Mouse (Mus musculus): Measurements from ENCODE around the gene C2cd3. TPM values are rescaled to one million over a fixed set of nuclear protein-coding genes. Genes with fewer than 3 reads are reported as not detected.

C2cd3 gene
- polyA plus RNA-seq, 1 experiment, result 6.0 TPM

DNA sequence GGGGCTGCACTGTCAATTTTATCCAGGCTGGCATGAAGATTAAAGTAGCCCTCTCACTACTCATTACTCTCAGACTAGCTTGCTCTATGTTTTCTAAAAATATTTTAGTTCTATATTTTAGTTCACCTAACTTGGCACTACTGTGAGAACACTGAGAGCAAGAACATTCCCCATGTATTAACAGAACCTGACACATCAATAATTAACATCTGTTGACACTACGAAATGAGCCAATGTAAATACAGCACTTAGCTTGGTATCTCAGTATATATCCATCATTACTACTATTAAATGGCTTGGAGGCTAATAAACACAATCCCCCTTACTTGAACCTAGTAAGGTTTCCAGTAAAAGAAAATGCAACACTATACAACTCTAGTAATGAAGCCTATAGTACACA, 15.3 kb upstream of the C2cd3 start:
- H3K27me3 ChIP-seq (ENCODE audit: control insufficient read depth, insufficient read depth, insufficient read length), result no peaks in the 10 kb centered on the region
- H3K36me3 ChIP-seq (ENCODE audit: control insufficient read depth, insufficient read depth), result peaks cover 5% of the 10 kb centered on the region
- H3K4me2 ChIP-seq (ENCODE audit: low read depth), result no peak overlapping the region
- H3ac ChIP-seq (ENCODE audit: control insufficient read depth, insufficient read length), result no peak overlapping the region
- H3K4me3 ChIP-seq, result no peak overlapping the region
- no peak for TF ChIP-seq POLR2AphosphoS2 (IDR thresholded peaks at IDR 0.05; ENCODE audit: insufficient read length, low read depth)
- no peak for TF ChIP-seq TCF12 (IDR thresholded peaks at IDR 0.05; ENCODE audit: insufficient read depth, poor library complexity, severe bottlenecking)
- no peak for TF ChIP-seq SRF (IDR thresholded peaks at IDR 0.05; ENCODE audit: control insufficient read depth, insufficient read length, low read depth)
- no peak for TF ChIP-seq MYOG (IDR thresholded peaks at IDR 0.05; ENCODE audit: control insufficient read depth in 1 of 3, insufficient read depth in 1 of 3, insufficient read length in 2 of 3, low read depth in 2 of 3)
- no peak for TF ChIP-seq CEBPB (IDR thresholded peaks at IDR 0.05; ENCODE audit: insufficient read depth, poor library complexity, severe bottlenecking)
- TF ChIP-seq E2F4 (IDR thresholded peaks at IDR 0.05; ENCODE audit: insufficient read depth), result no peak
- TF ChIP-seq TCF3 (IDR thresholded peaks at IDR 0.05; ENCODE audit: insufficient read length, low read depth), result no peak
- TF ChIP-seq POLR2A (IDR thresholded peaks at IDR 0.05; ENCODE audit: insufficient read length, low read depth), result no peak
- no peak for TF ChIP-seq USF1 (IDR thresholded peaks at IDR 0.05; ENCODE audit: low read depth)
- TF ChIP-seq MAX (IDR thresholded peaks at IDR 0.05; ENCODE audit: low read depth), result no peak
- TF ChIP-seq REST (IDR thresholded peaks at IDR 0.05; ENCODE audit: insufficient read depth, insufficient read length), result no peak
- TF ChIP-seq MYOD1 (IDR thresholded peaks at IDR 0.05; ENCODE audit: control insufficient read depth in 1 of 3, insufficient read length in 2 of 3, low read depth in 2 of 3), result no peak
- peaks cover 10% of the 10 kb centered on the region for H3K79me2 ChIP-seq (ENCODE audit: control insufficient read depth, insufficient read depth)

GRCm38 (mm10) chr7:100357856-100358255, 14.2 kb upstream of the C2cd3 start:
- no peak overlapping the region for H3K4me2 ChIP-seq (ENCODE audit: low read depth)
- TF ChIP-seq CEBPB (IDR thresholded peaks at IDR 0.05; ENCODE audit: insufficient read depth, poor library complexity, severe bottlenecking) (no peak), POLR2AphosphoS2 (IDR thresholded peaks at IDR 0.05; ENCODE audit: insufficient read length, low read depth) (no peak), USF1 (IDR thresholded peaks at IDR 0.05; ENCODE audit: low read depth) (no peak), TCF12 (IDR thresholded peaks at IDR 0.05; ENCODE audit: insufficient read depth, poor library complexity, severe bottlenecking) (no peak), SRF (IDR thresholded peaks at IDR 0.05; ENCODE audit: control insufficient read depth, insufficient read length, low read depth) (no peak), MYOD1 (IDR thresholded peaks at IDR 0.05; ENCODE audit: control insufficient read depth in 1 of 3, insufficient read length in 2 of 3, low read depth in 2 of 3) (no peak), REST (IDR thresholded peaks at IDR 0.05; ENCODE audit: insufficient read depth, insufficient read length) (no peak), TCF3 (IDR thresholded peaks at IDR 0.05; ENCODE audit: insufficient read length, low read depth) (no peak), MYOG (IDR thresholded peaks at IDR 0.05; ENCODE audit: control insufficient read depth in 1 of 3, insufficient read depth in 1 of 3, insufficient read length in 2 of 3, low read depth in 2 of 3) (no peak), POLR2A (IDR thresholded peaks at IDR 0.05; ENCODE audit: insufficient read length, low read depth) (no peak), MAX (IDR thresholded peaks at IDR 0.05; ENCODE audit: low read depth) (no peak), E2F4 (IDR thresholded peaks at IDR 0.05; ENCODE audit: insufficient read depth) (no peak)

DNA sequence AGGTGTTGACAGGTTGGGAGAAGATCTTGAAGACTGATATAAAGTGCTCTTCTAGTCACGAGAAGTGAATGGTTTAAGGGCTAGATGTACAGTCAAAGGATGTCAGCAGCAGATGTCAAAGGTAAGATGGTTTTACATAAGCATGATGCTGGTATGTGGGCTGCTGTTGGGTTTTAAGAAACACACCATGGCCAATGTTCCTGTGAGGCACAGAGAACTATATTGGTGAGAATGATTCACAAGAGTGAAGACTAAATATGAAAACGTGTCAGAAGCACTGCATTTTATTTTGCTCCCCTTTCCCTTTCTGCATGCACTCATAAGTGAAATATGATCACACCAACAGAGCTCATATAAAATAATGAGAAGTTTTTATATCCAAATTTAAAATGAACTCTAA, 8.9 kb upstream of the C2cd3 start:
- H3K36me3 ChIP-seq (ENCODE audit: control insufficient read depth, insufficient read depth), result peaks cover 8% of the 10 kb centered on the region
- H3K4me2 ChIP-seq (ENCODE audit: low read depth), result no peak overlapping the region
- TF ChIP-seq POLR2AphosphoS2 (IDR thresholded peaks at IDR 0.05; ENCODE audit: insufficient read length, low read depth), result no peak
- no peak for TF ChIP-seq SRF (IDR thresholded peaks at IDR 0.05; ENCODE audit: control insufficient read depth, insufficient read length, low read depth)
- no peak for TF ChIP-seq MYOD1 (IDR thresholded peaks at IDR 0.05; ENCODE audit: control insufficient read depth in 1 of 3, insufficient read length in 2 of 3, low read depth in 2 of 3)
- TF ChIP-seq USF1 (IDR thresholded peaks at IDR 0.05; ENCODE audit: low read depth), result no peak
- TF ChIP-seq TCF12 (IDR thresholded peaks at IDR 0.05; ENCODE audit: insufficient read depth, poor library complexity, severe bottlenecking), result no peak
- TF ChIP-seq E2F4 (IDR thresholded peaks at IDR 0.05; ENCODE audit: insufficient read depth), result no peak
- no peak for TF ChIP-seq TCF3 (IDR thresholded peaks at IDR 0.05; ENCODE audit: insufficient read length, low read depth)
- TF ChIP-seq POLR2A (IDR thresholded peaks at IDR 0.05; ENCODE audit: insufficient read length, low read depth), result no peak
- no peak for TF ChIP-seq REST (IDR thresholded peaks at IDR 0.05; ENCODE audit: insufficient read depth, insufficient read length)
- no peak for TF ChIP-seq MAX (IDR thresholded peaks at IDR 0.05; ENCODE audit: low read depth)
- TF ChIP-seq MYOG (IDR thresholded peaks at IDR 0.05; ENCODE audit: control insufficient read depth in 1 of 3, insufficient read depth in 1 of 3, insufficient read length in 2 of 3, low read depth in 2 of 3), result no peak
- H3K27me3 ChIP-seq (ENCODE audit: control insufficient read depth, insufficient read depth, insufficient read length), result no peaks in the 10 kb centered on the region
- no peak overlapping the region for H3K4me3 ChIP-seq
- peaks cover 37% of the 10 kb centered on the region for H3K79me2 ChIP-seq (ENCODE audit: control insufficient read depth, insufficient read depth)
- no peak overlapping the region for H3ac ChIP-seq (ENCODE audit: control insufficient read depth, insufficient read length)

More at GRCm38 (mm10) chr7:100357856-100358255, 14.2 kb upstream of the C2cd3 start:
- Histone ChIP-seq H3K79me2 (ENCODE audit: control insufficient read depth, insufficient read depth) (peaks cover 10% of the 10 kb centered on the region), H3K36me3 (ENCODE audit: control insufficient read depth, insufficient read depth) (peaks cover 5% of the 10 kb centered on the region), H3K27me3 (ENCODE audit: control insufficient read depth, insufficient read depth, insufficient read length) (no peaks in the 10 kb centered on the region), H3ac (ENCODE audit: control insufficient read depth, insufficient read length) (no peak overlapping the region), H3K4me3 (no peak overlapping the region)

GRCm38 (mm10) chr7:100364888-100365287, 7.1 kb upstream of the C2cd3 start:
- no peak overlapping the region for H3ac ChIP-seq (ENCODE audit: control insufficient read depth, insufficient read length)
- no peaks in the 10 kb centered on the region for H3K27me3 ChIP-seq (ENCODE audit: control insufficient read depth, insufficient read depth, insufficient read length)
- H3K79me2 ChIP-seq (ENCODE audit: control insufficient read depth, insufficient read depth), result peaks cover 53% of the 10 kb centered on the region
- peaks cover 3% of the 10 kb centered on the region for H3K36me3 ChIP-seq (ENCODE audit: control insufficient read depth, insufficient read depth)
- H3K4me2 ChIP-seq (ENCODE audit: low read depth), result peak overlapping the region; percentile 36
- no peak for TF ChIP-seq USF1 (IDR thresholded peaks at IDR 0.05; ENCODE audit: low read depth)
- no peak for TF ChIP-seq MYOD1 (IDR thresholded peaks at IDR 0.05; ENCODE audit: control insufficient read depth in 1 of 3, insufficient read length in 2 of 3, low read depth in 2 of 3)
- no peak for TF ChIP-seq CEBPB (IDR thresholded peaks at IDR 0.05; ENCODE audit: insufficient read depth, poor library complexity, severe bottlenecking)
- TF ChIP-seq TCF3 (IDR thresholded peaks at IDR 0.05; ENCODE audit: insufficient read length, low read depth), result no peak
- no peak for TF ChIP-seq MAX (IDR thresholded peaks at IDR 0.05; ENCODE audit: low read depth)
- no peak for TF ChIP-seq MYOG (IDR thresholded peaks at IDR 0.05; ENCODE audit: control insufficient read depth in 1 of 3, insufficient read depth in 1 of 3, insufficient read length in 2 of 3, low read depth in 2 of 3)
- TF ChIP-seq SRF (IDR thresholded peaks at IDR 0.05; ENCODE audit: control insufficient read depth, insufficient read length, low read depth), result no peak
- TF ChIP-seq TCF12 (IDR thresholded peaks at IDR 0.05; ENCODE audit: insufficient read depth, poor library complexity, severe bottlenecking), result no peak
- TF ChIP-seq POLR2A (IDR thresholded peaks at IDR 0.05; ENCODE audit: insufficient read length, low read depth), result no peak
- no peak for TF ChIP-seq POLR2AphosphoS2 (IDR thresholded peaks at IDR 0.05; ENCODE audit: insufficient read length, low read depth)
- no peak for TF ChIP-seq E2F4 (IDR thresholded peaks at IDR 0.05; ENCODE audit: insufficient read depth)
- no peak for TF ChIP-seq REST (IDR thresholded peaks at IDR 0.05; ENCODE audit: insufficient read depth, insufficient read length)
- H3K4me3 ChIP-seq, result no peak overlapping the region
